Mouse (Mus musculus) forebrain, embryonic 14.5 days (tissue): ENCODE measurements around the gene Nr1i3. TPM values are rescaled to one million over a fixed set of nuclear protein-coding genes. Genes with fewer than 3 reads are reported as not detected.
A peak's percentile ranks its signal among the peaks of the same experiment; 100 is the strongest.

Experiments
- ATAC-seq: fragments of 200-750 bp; cut with Nextera tagmentation; 2 replicates; pipeline ENCODE4 v1.8.0; 2017; ENCODE audit warnings: mild to moderate bottlenecking, moderate library complexity
- DNase-seq: peaks from one replicate; pipeline ENCODE4 v3.0.0-alpha.2; 2015; ENCODE audit warnings: low spot score
- H3K27ac ChIP-seq: fragments of 300-500 bp; sonication (generic); 2 replicates; pipeline ENCODE4 v1.5.1; 2014; ENCODE audit warnings: low read depth, mild to moderate bottlenecking, control low read depth, low read length, moderate library complexity
- H3K27me3 ChIP-seq: fragments of 300-500 bp; sonication (generic); replicated peaks from 2 replicates; pipeline ENCODE4 v1.6.1; 2014; ENCODE audit warnings: low read length, control low read depth, mixed read lengths; ENCODE audit not compliant: control insufficient read depth, insufficient read depth
- H3K36me3 ChIP-seq: fragments of 300-500 bp; sonication (generic); 2 replicates; pipeline ENCODE4 v1.6.1; 2014; ENCODE audit warnings: low read length, control low read depth; ENCODE audit not compliant: control insufficient read depth, insufficient read depth
- H3K4me1 ChIP-seq: fragments of 300-500 bp; sonication (generic); 2 replicates; pipeline ENCODE4 v1.6.1; 2014; ENCODE audit warnings: antibody characterized with exemption, low read length, control low read depth; ENCODE audit not compliant: control insufficient read depth, insufficient read depth
- H3K4me2 ChIP-seq: fragments of 300-500 bp; sonication (generic); 2 replicates; pipeline ENCODE4 v1.6.1; 2014; ENCODE audit warnings: mild to moderate bottlenecking, control low read depth, low read length
- H3K4me3 ChIP-seq: fragments of 300-500 bp; sonication (generic); 2 replicates; pipeline ENCODE4 v1.5.1; 2014; ENCODE audit warnings: low read depth, low read length, control low read depth
- H3K9ac ChIP-seq: fragments of 300-500 bp; sonication (generic); 2 replicates; pipeline ENCODE4 v1.6.1; 2014; ENCODE audit warnings: mild to moderate bottlenecking, low read length, control low read depth, moderate library complexity
- H3K9me3 ChIP-seq: fragments of 300-500 bp; sonication (generic); replicated peaks from 2 replicates; pipeline ENCODE4 v1.6.1; 2016; ENCODE audit warnings: low read length, control low read depth, mixed read lengths; ENCODE audit not compliant: control insufficient read depth
- WGBS: fragments of 180-500 bp; shearing (Covaris S2); extraction: QIAGEN DNeasy Blood & Tissue Kit; methylation state at CpG from one replicate; pipeline ENCODE4 v1.1.7; 2014; 5-methylcytosine and 5-hydroxymethylcytosine counted together
- polyA plus RNA-seq: library from polyadenylated mRNA; unstranded; fragments of >200 nt; fragmentation: Nextera tagmentation; extraction: Ambion mirVana; gene quantifications from 2 replicates; pipeline ENCODE4 v1.2.1, GENCODE M21; 2014

Gene Nr1i3
- 0.13 and 0.36 TPM in 2 replicates for polyA plus RNA-seq

DNA sequence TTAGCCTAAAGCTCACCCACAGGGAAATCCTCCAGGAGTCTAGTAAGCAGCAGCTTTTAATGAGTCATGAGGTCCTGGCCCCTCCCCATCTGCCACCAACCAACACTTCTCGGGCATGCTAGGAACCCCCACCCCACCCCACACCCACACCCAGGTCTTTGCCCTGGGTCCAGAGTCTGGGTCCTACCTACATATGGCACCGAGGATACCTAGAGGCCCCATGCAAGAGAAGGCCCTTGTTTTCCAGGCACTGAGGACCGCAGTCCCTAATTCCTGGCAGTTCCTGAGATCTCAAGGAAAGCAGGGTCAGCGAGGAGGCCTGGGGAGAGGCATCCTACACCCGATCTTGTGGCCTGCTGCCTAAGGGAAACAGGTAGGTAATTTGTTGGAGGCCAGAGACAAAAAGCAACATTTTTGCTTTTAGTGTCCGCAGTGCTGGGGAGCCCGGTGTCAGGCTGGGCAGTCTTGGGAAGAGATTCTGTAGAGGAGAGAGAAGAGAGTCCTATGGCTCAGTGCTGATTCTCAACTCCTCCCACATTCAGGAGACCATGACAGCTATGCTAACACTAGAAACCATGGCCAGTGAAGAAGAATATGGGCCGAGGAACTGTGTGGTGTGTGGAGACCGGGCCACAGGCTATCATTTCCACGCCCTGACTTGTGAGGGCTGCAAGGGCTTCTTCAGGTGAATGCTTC lies at the start of gene Nr1i3:
Gene Nr1i3, plus strand, starts transcription at position 170 of the 696 bp plus-strand sequence.
- 63% methylated on average over 10 of the region's 10 CpGs for WGBS
- Histone ChIP-seq H3K27ac (no peak within 1 kb of the TSS), H3K27me3 (no peaks in the 10 kb centered on the region), H3K9me3 (no peaks in the 10 kb centered on the region), H3K9ac (no peak within 1 kb of the TSS), H3K4me2 (no peak within 1 kb of the TSS), H3K4me3 (no peak within 1 kb of the TSS), H3K36me3 (0 out of 2 replicates have a peak, but pooled peaks cover 8% of the 10 kb centered on the region), H3K4me1 (no peaks in the 10 kb centered on the region)
- no peak for DNase-seq
- ATAC-seq, result no peak

- ATAC-seq (no peak), DNase-seq (peak; percentile 32)
- Histone ChIP-seq H3K9ac (no peak overlapping the region), H3K4me2 (no peak overlapping the region), H3K36me3 (no peaks in the 10 kb centered on the region), H3K27me3 (peaks cover 9% of the 10 kb centered on the region; the same call in 1 of the 2 replicates), H3K27ac (no peak overlapping the region), H3K9me3 (no peaks in the 10 kb centered on the region), H3K4me1 (no peaks in the 10 kb centered on the region; the same call in 1 of the 2 replicates), H3K4me3 (no peak overlapping the region)
- 35% methylated on average over 3 of the region's 3 CpGs for WGBS
Measured at GRCm38 (mm10) chr1:171164258-171164657, 49.5 kb upstream of the Nr1i3 start.

GRCm38 (mm10) chr1:171165629-171166345 lies 48.0 kb upstream of the Nr1i3 start:
- WGBS, result 82% methylated on average over 5 of the region's 5 CpGs
- no peaks in the 10 kb centered on the region for H3K36me3 ChIP-seq
- no peaks in the 10 kb centered on the region for H3K27me3 ChIP-seq
- no peak overlapping the region for H3K9ac ChIP-seq
- H3K27ac ChIP-seq, result no peak overlapping the region
- ATAC-seq (no peak), DNase-seq (no peak)
- no peaks in the 10 kb centered on the region for H3K9me3 ChIP-seq
- no peak overlapping the region for H3K4me3 ChIP-seq
- no peaks in the 10 kb centered on the region for H3K4me1 ChIP-seq
- no peak overlapping the region for H3K4me2 ChIP-seq

GRCm38 (mm10) chr1:171168906-171169305 lies 44.9 kb upstream of the Nr1i3 start:
- Histone ChIP-seq H3K9me3 (no peaks in the 10 kb centered on the region), H3K27me3 (no peaks in the 10 kb centered on the region), H3K9ac (no peak overlapping the region), H3K4me2 (no peak overlapping the region), H3K27ac (no peak overlapping the region), H3K4me1 (no peaks in the 10 kb centered on the region), H3K36me3 (no peaks in the 10 kb centered on the region), H3K4me3 (no peak overlapping the region)
- DNase-seq, result no peak
- ATAC-seq, result no peak
- 87% methylated on average over 12 of the region's 12 CpGs for WGBS

DNA sequence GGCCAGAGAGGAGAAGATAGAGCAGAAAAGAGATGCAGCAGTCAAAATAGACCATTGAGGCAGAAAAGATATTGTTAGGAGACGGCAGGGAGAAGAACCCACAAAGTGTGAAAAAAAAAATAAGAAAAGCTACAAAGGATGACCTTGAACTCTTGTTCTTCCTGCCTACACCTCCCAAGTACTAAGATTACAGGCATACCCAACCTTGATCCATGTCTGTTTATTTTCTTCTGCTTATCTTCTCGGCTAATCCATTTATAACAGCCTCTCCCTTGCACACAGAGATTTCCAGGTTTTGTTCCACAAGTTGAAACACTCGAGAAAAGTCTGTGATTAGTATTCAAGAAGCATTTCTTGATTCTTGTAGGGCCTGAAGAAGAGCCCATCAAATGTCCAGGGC lies 43.9 kb upstream of the Nr1i3 start:
- no peak overlapping the region for H3K9ac ChIP-seq
- no peak overlapping the region for H3K4me2 ChIP-seq
- H3K4me3 ChIP-seq, result no peak overlapping the region
- no peaks in the 10 kb centered on the region for H3K9me3 ChIP-seq
- no peaks in the 10 kb centered on the region for H3K27me3 ChIP-seq
- no peak for ATAC-seq
- 67% methylated on average over 3 of the region's 3 CpGs for WGBS
- no peaks in the 10 kb centered on the region for H3K36me3 ChIP-seq
- no peak overlapping the region for H3K27ac ChIP-seq
- H3K4me1 ChIP-seq, result no peaks in the 10 kb centered on the region
- DNase-seq, result no peak

DNA sequence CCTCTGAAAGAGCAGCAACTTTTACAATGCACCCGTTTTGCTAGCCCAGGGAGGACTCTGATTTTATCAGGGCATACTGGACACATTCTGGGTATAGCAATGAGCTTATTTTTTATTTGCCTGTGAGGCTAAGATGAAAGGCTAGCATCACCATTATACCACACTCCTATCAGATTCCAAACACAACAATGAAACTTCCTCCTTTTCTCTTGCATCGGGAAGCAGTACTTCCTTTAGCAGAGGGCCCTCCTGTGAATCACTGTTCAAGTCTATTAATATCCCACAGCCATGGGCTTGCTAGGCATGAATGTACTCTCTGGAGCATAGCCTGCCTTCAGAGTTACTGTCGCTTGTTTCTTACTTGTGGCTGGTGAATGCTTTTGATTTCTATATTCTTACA lies 42.6 kb upstream of the Nr1i3 start:
- no peak overlapping the region for H3K9ac ChIP-seq
- no peak for DNase-seq
- no peaks in the 10 kb centered on the region for H3K27me3 ChIP-seq
- no peak overlapping the region for H3K4me3 ChIP-seq
- 74% methylated on average over 3 of the region's 3 CpGs for WGBS
- no peaks in the 10 kb centered on the region for H3K36me3 ChIP-seq
- no peak overlapping the region for H3K27ac ChIP-seq
- H3K4me2 ChIP-seq, result no peak overlapping the region
- H3K9me3 ChIP-seq, result no peaks in the 10 kb centered on the region
- no peak for ATAC-seq
- H3K4me1 ChIP-seq, result no peaks in the 10 kb centered on the region

DNA sequence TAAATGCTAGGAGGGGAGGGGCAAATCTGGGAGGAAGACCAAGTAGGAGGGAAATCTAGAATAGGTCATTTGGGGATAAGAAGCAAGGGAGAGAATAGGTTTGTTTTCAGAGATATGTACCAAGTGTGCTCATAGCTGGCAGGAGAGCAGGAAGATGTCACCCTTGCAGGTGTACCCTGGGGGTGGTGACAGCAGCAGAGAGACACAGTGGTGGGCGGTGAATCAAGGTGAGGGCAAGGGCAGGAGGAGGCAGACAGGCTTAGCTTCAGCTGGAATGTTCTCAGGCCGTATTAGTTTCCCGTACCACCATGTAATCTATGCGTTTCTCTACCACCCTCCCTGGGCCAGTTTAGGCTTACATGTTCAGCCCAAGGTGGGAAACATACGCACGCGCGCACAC lies 41.0 kb upstream of the Nr1i3 start:
- no peak overlapping the region for H3K9ac ChIP-seq
- H3K4me2 ChIP-seq, result no peak overlapping the region
- no peaks in the 10 kb centered on the region for H3K4me1 ChIP-seq
- no peak overlapping the region for H3K4me3 ChIP-seq
- H3K9me3 ChIP-seq, result no peaks in the 10 kb centered on the region
- DNase-seq (no peak), ATAC-seq (no peak)
- no peak overlapping the region for H3K27ac ChIP-seq
- no peaks in the 10 kb centered on the region for H3K27me3 ChIP-seq
- 95% methylated on average over 8 of the region's 8 CpGs for WGBS
- no peaks in the 10 kb centered on the region for H3K36me3 ChIP-seq

- H3K36me3 ChIP-seq, result no peaks in the 10 kb centered on the region
- H3K4me1 ChIP-seq, result no peaks in the 10 kb centered on the region
- no peaks in the 10 kb centered on the region for H3K9me3 ChIP-seq
- ATAC-seq (no peak), DNase-seq (no peak)
- H3K4me2 ChIP-seq, result no peak overlapping the region
- no peak overlapping the region for H3K27ac ChIP-seq
- H3K9ac ChIP-seq, result no peak overlapping the region
- no peaks in the 10 kb centered on the region for H3K27me3 ChIP-seq
- no peak overlapping the region for H3K4me3 ChIP-seq
- WGBS, result 85% methylated on average over 5 of the region's 5 CpGs
Measured at GRCm38 (mm10) chr1:171179487-171180171, 34.1 kb upstream of the Nr1i3 start.

DNA sequence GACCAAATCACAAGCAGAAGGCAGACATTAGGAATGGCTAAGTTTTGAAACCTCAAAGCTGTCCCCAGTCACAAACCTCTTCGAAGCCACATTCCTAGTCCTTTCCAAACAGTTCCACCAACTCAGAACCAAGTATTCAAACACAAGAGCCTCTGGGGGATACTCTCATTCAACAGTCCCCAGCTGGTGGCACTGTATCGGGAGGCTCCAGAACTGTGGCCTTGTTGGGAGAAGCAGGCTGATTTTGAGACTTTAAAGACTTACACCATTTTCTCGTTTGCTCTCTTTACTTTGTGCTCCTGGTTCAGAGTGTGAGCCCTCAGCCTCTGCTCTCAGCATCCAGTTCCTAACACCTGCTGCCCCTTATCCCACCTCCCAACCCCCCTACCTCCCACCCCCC lies 30.7 kb upstream of the Nr1i3 start:
- Histone ChIP-seq H3K4me2 (no peak overlapping the region), H3K4me1 (no peaks in the 10 kb centered on the region), H3K9me3 (no peaks in the 10 kb centered on the region), H3K27ac (no peak overlapping the region), H3K9ac (no peak overlapping the region), H3K4me3 (no peak overlapping the region), H3K27me3 (no peaks in the 10 kb centered on the region), H3K36me3 (no peaks in the 10 kb centered on the region)
- DNase-seq (no peak), ATAC-seq (no peak)
- WGBS, result 85% methylated on average over 3 of the region's 3 CpGs
